Mouse (Mus musculus): ENCODE data around the gene Cacna1c. TPM values are rescaled to one million over a fixed set of nuclear protein-coding genes. Genes with fewer than 3 reads are reported as not detected.

The Cacna1c gene
- total RNA-seq, 2 experiments from 2014 or later = 66.2 to 66.7 TPM

- intact Hi-C loops (cut with DNase I) = no loop called here
- DNase-seq (ENCODE audit: extremely low spot score in 1 of 2, low spot score in 2 of 2) = no peak
Measured at GRCm38 (mm10) chr6:118735145-118735544, 461.1 kb downstream of the Cacna1c start.

- intact Hi-C loops (cut with DNase I) = no loop called here
- DNase-seq (ENCODE audit: extremely low spot score in 1 of 2, low spot score in 2 of 2) = no peak
Measured at GRCm38 (mm10) chr6:118731937-118732336, 464.3 kb downstream of the Cacna1c start.

GRCm38 (mm10) chr6:118724908-118725307, 471.3 kb downstream of the Cacna1c start:
- no peak for DNase-seq (ENCODE audit: extremely low spot score in 1 of 2, low spot score in 2 of 2)
- intact Hi-C loops (cut with DNase I) = no loop called here

GRCm38 (mm10) chr6:118724388-118724787, 471.8 kb downstream of the Cacna1c start:
- intact Hi-C loops (cut with DNase I) = no loop called here

GRCm38 (mm10) chr6:118722336-118722735, 473.9 kb downstream of the Cacna1c start:
- intact Hi-C loops (cut with DNase I) = no loop called here
- no peak for DNase-seq (ENCODE audit: extremely low spot score in 1 of 2, low spot score in 2 of 2)

More at GRCm38 (mm10) chr6:118724388-118724787, 471.8 kb downstream of the Cacna1c start:
- no peak for DNase-seq (ENCODE audit: extremely low spot score in 1 of 2, low spot score in 2 of 2)

- DNase-seq (ENCODE audit: extremely low spot score in 1 of 2, low spot score in 2 of 2) = no peak
Measured at GRCm38 (mm10) chr6:118719486-118719885, 476.7 kb downstream of the Cacna1c start.

GRCm38 (mm10) chr6:118713286-118713685, 482.9 kb downstream of the Cacna1c start:
- no peak for DNase-seq (ENCODE audit: extremely low spot score in 1 of 2, low spot score in 2 of 2)
- intact Hi-C loops (cut with DNase I) = no loop called here

More at GRCm38 (mm10) chr6:118719486-118719885, 476.7 kb downstream of the Cacna1c start:
- intact Hi-C loops (cut with DNase I) = no loop called here

GRCm38 (mm10) chr6:118711677-118712322, 484.4 kb downstream of the Cacna1c start:
- no peak for DNase-seq (ENCODE audit: extremely low spot score in 1 of 2, low spot score in 2 of 2)
- intact Hi-C loops (cut with DNase I) = no loop called here

- DNase-seq (ENCODE audit: extremely low spot score in 1 of 2, low spot score in 2 of 2) = no peak
- intact Hi-C loops (cut with DNase I) = no loop called here
Measured at GRCm38 (mm10) chr6:118707066-118707465, 489.2 kb downstream of the Cacna1c start.

- intact Hi-C loops (cut with DNase I) = no loop called here
- no peak for DNase-seq (ENCODE audit: extremely low spot score in 1 of 2, low spot score in 2 of 2)
Measured at GRCm38 (mm10) chr6:118705840-118706239, 490.4 kb downstream of the Cacna1c start.

- DNase-seq (ENCODE audit: extremely low spot score in 1 of 2, low spot score in 2 of 2) = no peak
- intact Hi-C loops (cut with DNase I) = no loop called here
Measured at GRCm38 (mm10) chr6:118694626-118695025, 501.6 kb downstream of the Cacna1c start.

- intact Hi-C loops (cut with DNase I) = no loop called here
- DNase-seq (ENCODE audit: extremely low spot score in 1 of 2, low spot score in 2 of 2) = no peak
Measured at GRCm38 (mm10) chr6:118689447-118689846, 506.8 kb downstream of the Cacna1c start.

GRCm38 (mm10) chr6:118688856-118689255, 507.4 kb downstream of the Cacna1c start:
- intact Hi-C loops (cut with DNase I) = no loop called here
- DNase-seq (ENCODE audit: extremely low spot score in 1 of 2, low spot score in 2 of 2) = no peak

GRCm38 (mm10) chr6:118680814-118681213, 515.4 kb downstream of the Cacna1c start:
- intact Hi-C loops (cut with DNase I) = no loop called here
- no peak for DNase-seq (ENCODE audit: extremely low spot score in 1 of 2, low spot score in 2 of 2)

- intact Hi-C loops (cut with DNase I) = no loop called here
- no peak for DNase-seq (ENCODE audit: extremely low spot score in 1 of 2, low spot score in 2 of 2)
Measured at GRCm38 (mm10) chr6:118678031-118678430, 518.2 kb downstream of the Cacna1c start.

GRCm38 (mm10) chr6:118677306-118677705, 518.9 kb downstream of the Cacna1c start:
- no peak for DNase-seq (ENCODE audit: extremely low spot score in 1 of 2, low spot score in 2 of 2)
- intact Hi-C loops (cut with DNase I) = no loop called here

- DNase-seq (ENCODE audit: extremely low spot score in 1 of 2, low spot score in 2 of 2) = no peak
- intact Hi-C loops (cut with DNase I) = no loop called here
Measured at GRCm38 (mm10) chr6:118674781-118675180, 521.4 kb downstream of the Cacna1c start.

- DNase-seq (ENCODE audit: extremely low spot score in 1 of 2, low spot score in 2 of 2) = no peak
- intact Hi-C loops (cut with DNase I) = loop anchor here (2.0 kb wide), 1 partner anchor 77 kb away; no protein-coding TSS in a partner anchor
Measured at GRCm38 (mm10) chr6:118673974-118674695, 522.1 kb downstream of the Cacna1c start.

GRCm38 (mm10) chr6:118653331-118653730, 542.9 kb downstream of the Cacna1c start:
- DNase-seq (ENCODE audit: extremely low spot score in 1 of 2, low spot score in 2 of 2) = no peak
- intact Hi-C loops (cut with DNase I) = no loop called here

- DNase-seq (ENCODE audit: extremely low spot score in 1 of 2, low spot score in 2 of 2) = no peak
- intact Hi-C loops (cut with DNase I) = loop anchor here (5.0 to 10.0 kb wide), 2 partner anchors 458 to 546 kb away; partner anchors contain the start of gene Cacna1c
Measured at GRCm38 (mm10) chr6:118649121-118649783, 547.0 kb downstream of the Cacna1c start.

Data from left cerebral cortex, postnatal 10 days (tissue).